Mouse (Mus musculus) liver, embryonic 14.5 days (tissue): Measurements from ENCODE around the gene Tac2.

Source experiments
- CTCF ChIP-seq: IDR thresholded peaks from 2 replicates; pipeline ENCODE4 v1.5.1; 2016; ENCODE audit warnings: antibody characterized with exemption, low read depth, control low read depth
- EP300 ChIP-seq: IDR thresholded peaks from 2 replicates; pipeline ENCODE4 v1.6.1; 2016; ENCODE audit warnings: antibody characterized with exemption, low read depth

GRCm38 (mm10) chr10:127704766-127705220 is 19.5 kb upstream of the Tac2 start, which contains the start of gene Myo1a:
- peak; percentile 35; the same call in 1 of the 2 replicates for TF ChIP-seq CTCF
- no peak for TF ChIP-seq EP300
